Mouse (Mus musculus): Measurements from ENCODE around the gene Dtd1.

GRCm38 (mm10) chr2:144719718-144720117, 120.0 kb downstream of the Dtd1 start:
- TF ChIP-seq CTCF (IDR thresholded peaks at IDR 0.05; ENCODE audit: low read depth, low read length) (no peak), POLR2A (IDR thresholded peaks at IDR 0.05; ENCODE audit: insufficient read depth, low read length) (no peak)

Data from ES-Bruce4 (cell line).